ENCODE assay signal across 28 mouse cellular contexts in genomic region chr17:7456939-7457338, GRCm38 (mm10).
DNase-seq lines count a peak whose midpoint lies in the region; TF ChIP-seq lines count a peak whose summit lies in the region.
"Had no signal": no experiment of that assay in that cellular context is flagged by ENCODE, and none has a peak within 500 bp of the region (broad histone marks: within the 10 kb centered on the region; RNA-seq: fewer than 3 reads in every experiment).

No protein-coding gene starts in this region.

- peak overlapping the region; percentile 17; the same call in 1 of the 2 replicates for H3K4me3 ChIP-seq in gastrocnemius, adult 2 months
- no peak overlapping the region for H3K4me3 ChIP-seq in embryonic facial prominence, embryonic 10.5 days
- H3K4me3 ChIP-seq: forebrain, embryonic 13.5 days; heart, embryonic 12.5 days; hindbrain, embryonic 13.5 days; layer of hippocampus, adult 2 months; liver, embryonic 12.5 days; midbrain, embryonic 13.5 days had no signal

- no peaks in the 10 kb centered on the region for H3K9me3 ChIP-seq in embryonic facial prominence, embryonic 10.5 days
- H3K9me3 ChIP-seq: forebrain, embryonic 13.5 days; heart, embryonic 12.5 days; hindbrain, embryonic 13.5 days; liver, embryonic 12.5 days; midbrain, embryonic 13.5 days had no signal

- peaks cover 21% of the 10 kb centered on the region for H3K4me1 ChIP-seq in embryonic facial prominence, embryonic 10.5 days
- H3K4me1 ChIP-seq: hindbrain, embryonic 13.5 days; liver, embryonic 12.5 days had no signal

- peak overlapping the region; percentile 86 for H3K27ac ChIP-seq in gastrocnemius, adult 2 months
- peak overlapping the region; percentile 4; the same call in 1 of the 2 replicates for H3K27ac ChIP-seq in embryonic facial prominence, embryonic 10.5 days (replicated peaks)
- H3K27ac ChIP-seq: forebrain, embryonic 13.5 days; hindbrain, embryonic 13.5 days; layer of hippocampus, adult 2 months; liver, embryonic 12.5 days; macrophage; midbrain, embryonic 13.5 days had no signal

- WGBS in embryonic facial prominence, embryonic 10.5 days, result 84% methylated on average over 11 of the region's 11 CpGs

- TF ChIP-seq CTCF in gastrocnemius, adult 2 months (IDR thresholded peaks at IDR 0.05), result no peak

- H3K27me3 ChIP-seq in embryonic facial prominence, embryonic 10.5 days (replicated peaks; ENCODE audit: low read depth, poor library complexity, severe bottlenecking), result no peaks in the 10 kb centered on the region
- H3K27me3 ChIP-seq: forebrain, embryonic 13.5 days; heart, embryonic 12.5 days; hindbrain, embryonic 13.5 days; liver, embryonic 12.5 days; midbrain, embryonic 13.5 days; Patski had no signal

- intact Hi-C loops in gastrocnemius, adult 2 months (cut with DNase I), result loop anchor here (2.0 kb wide), 1 partner anchor 76 kb away; no protein-coding TSS in a partner anchor
- intact Hi-C loops in gastrocnemius, postnatal 14 days (cut with DNase I; ENCODE audit: low total_unique reads), result no loop called here

- peak; percentile 63 for DNase-seq in gastrocnemius, adult 2 months
- DNase-seq in gastrocnemius, postnatal 14 days, result no peak
- no peak for DNase-seq in embryonic facial prominence, embryonic 10.5 days (ENCODE audit: low spot score)
- DNase-seq in gastrocnemius, postnatal 10 days, result peak; percentile 6
- DNase-seq in skeletal muscle tissue, adult 2 months (ENCODE audit: low read depth, low spot score), result peak; percentile 84
- no peak for DNase-seq in neural tube, embryonic 10.5 days (ENCODE audit: extremely low spot score, low spot score)
- no peak for DNase-seq in ovary, postnatal 14 days (ENCODE audit: low spot score)
- DNase-seq: adrenal gland, postnatal 14 days; cerebellum, adult 11 months; cerebellum, adult 9-10 months; embryo, embryonic 11 days; heart, adult 11 months; heart, postnatal 4 days; kidney, postnatal 36 days; left cerebral cortex, postnatal 4 days; liver, postnatal 0 days; lung, postnatal 10 days; retina, postnatal 1 day; right cerebral cortex, postnatal 14 days; thymus, postnatal 25 days had no signal

- no peaks in the 10 kb centered on the region for H3K36me3 ChIP-seq in embryonic facial prominence, embryonic 10.5 days (replicated peaks)
- H3K36me3 ChIP-seq: heart, embryonic 12.5 days; hindbrain, embryonic 13.5 days; liver, embryonic 12.5 days; midbrain, embryonic 13.5 days had no signal

Comparison
In these comparisons a context has a peak if more than half of its experiments do, and no peak if none do; other contexts are left out.
1. DNase-seq: peak in gastrocnemius, adult 2 months (single experiment), gastrocnemius, postnatal 10 days (single experiment) and skeletal muscle tissue, adult 2 months (single experiment); none in gastrocnemius, postnatal 14 days (single experiment), embryonic facial prominence, embryonic 10.5 days (single experiment), neural tube, embryonic 10.5 days (single experiment) and ovary, postnatal 14 days (single experiment).